Mouse (Mus musculus): ENCODE measurements around the gene Gm1113. TPM values are rescaled to one million over a fixed set of nuclear protein-coding genes. Genes with fewer than 3 reads are reported as not detected.
A peak's percentile ranks its signal among the peaks of the same experiment; 100 is the strongest.

Gene Gm1113
- polyA plus RNA-seq, 1 experiment from 2014 or later: not detected

GRCm38 (mm10) chr9:35474104-35474724 is 43.9 kb downstream of the Gm1113 start:
- H3K36me3 ChIP-seq (ENCODE audit: control insufficient read depth, insufficient read depth, low read length): no peaks in the 10 kb centered on the region; the same call in none of the 2 replicates

GRCm38 (mm10) chr9:35468913-35469312 is 49.2 kb downstream of the Gm1113 start:
- H3K4me3 ChIP-seq (ENCODE audit: low read length): no peak overlapping the region
- no peaks in the 10 kb centered on the region for H3K27me3 ChIP-seq (replicated peaks; ENCODE audit: control insufficient read depth, insufficient read depth, low read length)
- H3K4me1 ChIP-seq (ENCODE audit: control insufficient read depth, insufficient read depth, low read length): no peaks in the 10 kb centered on the region
- H3K9ac ChIP-seq (ENCODE audit: low read depth, low read length): no peak overlapping the region
- no peaks in the 10 kb centered on the region; the same call in 1 of the 2 replicates for H3K36me3 ChIP-seq (ENCODE audit: control insufficient read depth, insufficient read depth, low read length)
- H3K4me2 ChIP-seq (ENCODE audit: low read depth, low read length): no peak overlapping the region
- H3K9me3 ChIP-seq (ENCODE audit: control insufficient read depth, low read length): no peaks in the 10 kb centered on the region
- ATAC-seq: no peak
- H3K27ac ChIP-seq (ENCODE audit: low read length): no peak overlapping the region

More at GRCm38 (mm10) chr9:35474104-35474724, 43.9 kb downstream of the Gm1113 start:
- Histone ChIP-seq H3K9ac (ENCODE audit: low read depth, low read length) (no peak overlapping the region), H3K4me1 (ENCODE audit: control insufficient read depth, insufficient read depth, low read length) (no peaks in the 10 kb centered on the region), H3K27me3 (replicated peaks; ENCODE audit: control insufficient read depth, insufficient read depth, low read length) (no peaks in the 10 kb centered on the region), H3K9me3 (ENCODE audit: control insufficient read depth, low read length) (no peaks in the 10 kb centered on the region), H3K4me3 (ENCODE audit: low read length) (no peak overlapping the region), H3K27ac (ENCODE audit: low read length) (no peak overlapping the region), H3K4me2 (ENCODE audit: low read depth, low read length) (no peak overlapping the region)
- no peak for ATAC-seq
- WGBS: 70% methylated on average over 10 of the region's 10 CpGs

- 46% methylated on average over 8 of the region's 8 CpGs for WGBS
- H3K9ac ChIP-seq (ENCODE audit: low read depth, low read length): no peak overlapping the region
Observed at GRCm38 (mm10) chr9:35467264-35467817, 50.7 kb downstream of the Gm1113 start.

GRCm38 (mm10) chr9:35459594-35459993 is 58.5 kb downstream of the Gm1113 start:
- WGBS: 77% methylated on average over 8 of the region's 8 CpGs

More at GRCm38 (mm10) chr9:35467264-35467817, 50.7 kb downstream of the Gm1113 start:
- ATAC-seq: peak; percentile 91
- Histone ChIP-seq H3K36me3 (ENCODE audit: control insufficient read depth, insufficient read depth, low read length) (no peaks in the 10 kb centered on the region; the same call in 1 of the 2 replicates), H3K4me3 (ENCODE audit: low read length) (no peak overlapping the region), H3K9me3 (ENCODE audit: control insufficient read depth, low read length) (no peaks in the 10 kb centered on the region), H3K27me3 (replicated peaks; ENCODE audit: control insufficient read depth, insufficient read depth, low read length) (no peaks in the 10 kb centered on the region), H3K4me2 (ENCODE audit: low read depth, low read length) (no peak overlapping the region), H3K27ac (ENCODE audit: low read length) (no peak overlapping the region), H3K4me1 (ENCODE audit: control insufficient read depth, insufficient read depth, low read length) (no peaks in the 10 kb centered on the region)

More at GRCm38 (mm10) chr9:35459594-35459993, 58.5 kb downstream of the Gm1113 start:
- Histone ChIP-seq H3K4me3 (ENCODE audit: low read length) (no peak overlapping the region), H3K27me3 (replicated peaks; ENCODE audit: control insufficient read depth, insufficient read depth, low read length) (no peaks in the 10 kb centered on the region), H3K4me2 (ENCODE audit: low read depth, low read length) (no peak overlapping the region), H3K9ac (ENCODE audit: low read depth, low read length) (no peak overlapping the region), H3K36me3 (ENCODE audit: control insufficient read depth, insufficient read depth, low read length) (0 out of 2 replicates have a peak, but pooled peaks cover 7% of the 10 kb centered on the region), H3K27ac (ENCODE audit: low read length) (no peak overlapping the region), H3K4me1 (ENCODE audit: control insufficient read depth, insufficient read depth, low read length) (no peaks in the 10 kb centered on the region), H3K9me3 (ENCODE audit: control insufficient read depth, low read length) (no peaks in the 10 kb centered on the region)
- ATAC-seq: no peak

Other genes with a start within 250 kb of the Gm1113 start
- 4.7 and 5.5 TPM in 2 replicates for gene Cdon, start 97.1 kb downstream of the Gm1113 start, polyA plus RNA-seq (2015; fragmentation: Nextera tagmentation; extraction: Ambion mirVana)
- 1.1 and 1.2 TPM in 2 replicates for gene Ddx25, start 40.3 kb upstream of the Gm1113 start, polyA plus RNA-seq (2015; fragmentation: Nextera tagmentation; extraction: Ambion mirVana)
- gene Pus3, start 40.3 kb upstream of the Gm1113 start, polyA plus RNA-seq (2015; fragmentation: Nextera tagmentation; extraction: Ambion mirVana): 15.0 and 16.5 TPM in 2 replicates
- gene Pate2, start 52.0 kb upstream of the Gm1113 start, polyA plus RNA-seq (2015; fragmentation: Nextera tagmentation; extraction: Ambion mirVana): 0.38 and 0.66 TPM in 2 replicates
- 10.8 TPM in 2 replicates for gene Hyls1, start 52.1 kb upstream of the Gm1113 start, polyA plus RNA-seq (2015; fragmentation: Nextera tagmentation; extraction: Ambion mirVana)
- gene Pate4, start 93.7 kb upstream of the Gm1113 start, polyA plus RNA-seq (2015; fragmentation: Nextera tagmentation; extraction: Ambion mirVana): not detected in 2 replicates
- not detected in 2 replicates for gene Pate3, start 129.9 kb upstream of the Gm1113 start, polyA plus RNA-seq (2015; fragmentation: Nextera tagmentation; extraction: Ambion mirVana)
- gene Pate1, start 169.1 kb upstream of the Gm1113 start, polyA plus RNA-seq (2015; fragmentation: Nextera tagmentation; extraction: Ambion mirVana): not detected in 2 replicates
- gene Gm17677, start 222.8 kb upstream of the Gm1113 start, polyA plus RNA-seq (2015; fragmentation: Nextera tagmentation; extraction: Ambion mirVana): not detected in 2 replicates